Mouse (Mus musculus) heart, adult 2 months (tissue): ENCODE results near the gene Gm1043.

Source experiments
- CTCF ChIP-seq: fragments of 200-600 bp; IDR thresholded peaks from 2 replicates; pipeline ENCODE4 v1.8.1; 2022; ENCODE audit warnings: antibody characterized with exemption, mild to moderate bottlenecking, moderate library complexity
- POLR2A ChIP-seq: fragments of 200-500 bp; IDR thresholded peaks from 2 replicates; pipeline ENCODE4 v1.6.1; 2011; ENCODE audit warnings: mild to moderate bottlenecking, low read depth, low read length, control low read depth; ENCODE audit not compliant: insufficient read depth

DNA sequence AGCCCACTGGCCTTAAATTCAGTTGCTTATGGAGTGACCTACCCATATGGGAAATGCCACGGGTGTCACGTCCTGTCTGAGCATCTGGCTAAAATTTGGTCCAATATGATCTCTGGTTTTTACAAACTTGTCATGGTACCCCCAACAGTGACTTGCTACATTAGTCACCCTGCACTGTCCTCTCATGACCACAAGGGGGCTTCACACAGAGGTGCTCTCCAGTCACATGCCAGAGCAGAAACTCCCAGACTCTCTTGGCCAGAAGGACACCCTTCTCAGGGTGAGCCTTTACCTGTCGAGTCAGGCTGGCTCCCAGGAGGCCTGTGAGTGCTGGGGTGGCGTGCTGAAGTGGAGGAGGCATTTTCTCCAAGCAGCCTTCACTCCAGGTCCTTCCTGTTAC, 33.1 kb downstream of the Gm1043 start:
- peak; percentile 60 for TF ChIP-seq CTCF
- no peak for TF ChIP-seq POLR2A
